Mouse (Mus musculus) spleen, postnatal 10 days (tissue): ENCODE results near the gene Krtap5-2.
"Not testable (repeated sequence)": the region's sequence is repeated elsewhere in the genome, so short reads cannot be mapped to it uniquely, and the experiment has no call there.

Source experiments
- DNase-seq, 2 experiments: peaks; one replicate each; pipeline ENCODE4 v3.0.0; 2021 to 2022; ENCODE audit warnings: low spot score in 2 of 2

The Krtap5-2 gene

DNA sequence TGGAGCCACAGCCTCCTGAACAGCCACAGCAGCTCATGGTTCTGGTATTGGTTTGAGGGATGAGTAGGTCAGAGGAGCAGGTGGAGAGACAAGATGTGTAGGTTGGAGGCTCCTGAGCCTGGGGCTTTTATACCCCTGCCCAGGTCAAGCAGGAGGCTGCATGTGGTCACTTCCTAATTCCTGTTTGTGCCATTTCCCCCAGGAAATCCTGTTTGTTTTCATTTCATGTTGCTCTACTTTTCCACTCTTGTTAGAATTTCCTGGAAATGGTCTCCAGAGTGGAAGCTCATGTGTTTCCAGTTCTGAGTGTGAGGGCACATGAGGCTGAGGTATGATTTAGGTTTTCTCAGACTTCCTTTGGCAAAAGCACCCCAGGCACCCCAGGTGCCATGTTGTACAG, at the start of gene Krtap5-2:
Gene Krtap5-2 (minus strand): TSS at position 101 of the 400 bp plus-strand sequence.
- DNase-seq: not testable (repeated sequence)

DNA sequence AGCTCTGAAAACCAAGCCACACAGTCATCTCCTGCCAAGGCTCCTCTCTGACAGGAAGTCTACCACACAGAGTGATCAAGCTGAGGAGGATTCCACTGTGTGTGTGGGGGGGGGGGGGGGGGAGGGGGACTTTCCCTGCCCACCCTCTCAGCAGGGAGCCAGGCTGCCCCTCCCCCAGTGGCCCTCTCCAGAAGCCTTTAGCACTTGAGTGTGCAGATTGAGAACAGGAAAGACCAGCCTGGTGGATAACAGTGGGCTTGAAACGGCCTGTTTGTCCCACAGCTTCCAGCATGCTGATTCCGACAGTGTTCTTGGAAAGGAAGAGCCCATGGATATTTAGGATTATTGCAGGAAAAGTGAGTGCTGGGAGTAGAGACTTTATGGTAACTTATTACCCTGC, 48.7 kb upstream of the Krtap5-2 start:
- DNase-seq: no peak

- DNase-seq: not testable (repeated sequence)
Observed at GRCm38 (mm10) chr7:142212136-142212535, 36.3 kb upstream of the Krtap5-2 start.

GRCm38 (mm10) chr7:142211559-142211958, 35.8 kb upstream of the Krtap5-2 start, which contains the start of gene Gm7579:
Gene Gm7579, plus strand, starts transcription at chr7:142211859.
- DNase-seq: no peak

DNA sequence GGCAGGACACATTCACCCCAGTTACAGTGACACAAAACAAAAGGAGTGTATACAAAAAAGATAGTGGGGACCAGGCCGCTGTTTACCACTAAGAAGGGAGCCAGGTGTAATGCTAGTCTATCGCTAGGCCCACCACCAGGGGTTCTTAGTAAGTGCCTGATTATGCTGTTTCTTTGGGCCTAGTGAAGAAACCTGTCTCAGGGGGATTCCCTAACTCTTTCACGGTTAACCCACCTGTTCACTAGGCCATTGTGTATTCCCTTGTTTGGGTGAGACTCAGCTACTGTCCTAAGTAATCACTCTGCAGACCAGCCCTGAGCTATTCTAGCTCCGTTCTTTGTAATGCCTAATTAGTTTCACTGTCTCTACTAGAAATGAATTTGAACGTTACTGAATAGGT, 31.1 kb upstream of the Krtap5-2 start:
- DNase-seq: not testable (repeated sequence)

GRCm38 (mm10) chr7:142205488-142205887, 29.7 kb upstream of the Krtap5-2 start:
- no peak for DNase-seq

DNA sequence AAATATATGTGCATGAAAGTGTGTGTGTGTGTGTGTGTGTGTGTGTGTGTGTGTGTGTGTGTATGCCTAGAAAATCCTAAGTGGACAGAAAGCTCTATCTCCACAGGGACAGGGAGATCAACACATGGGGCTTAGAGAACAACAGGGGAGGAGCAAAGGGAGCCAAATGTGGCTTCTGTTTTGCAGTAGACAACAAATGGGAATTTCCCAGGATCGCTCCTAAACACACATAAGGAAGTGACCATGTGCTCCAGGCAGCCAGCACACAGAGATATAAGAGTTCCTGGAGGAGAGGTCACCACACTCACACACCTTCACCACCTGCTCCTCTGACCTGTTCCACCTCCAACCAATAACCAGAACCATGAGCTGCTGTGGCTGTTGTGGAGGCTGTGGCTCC, 25.3 kb upstream of the Krtap5-2 start, which contains the start of gene Krtap5-3:
Gene Krtap5-3 (plus strand): TSS at position 301 of the 400 bp plus-strand sequence.
- DNase-seq: no peak

DNA sequence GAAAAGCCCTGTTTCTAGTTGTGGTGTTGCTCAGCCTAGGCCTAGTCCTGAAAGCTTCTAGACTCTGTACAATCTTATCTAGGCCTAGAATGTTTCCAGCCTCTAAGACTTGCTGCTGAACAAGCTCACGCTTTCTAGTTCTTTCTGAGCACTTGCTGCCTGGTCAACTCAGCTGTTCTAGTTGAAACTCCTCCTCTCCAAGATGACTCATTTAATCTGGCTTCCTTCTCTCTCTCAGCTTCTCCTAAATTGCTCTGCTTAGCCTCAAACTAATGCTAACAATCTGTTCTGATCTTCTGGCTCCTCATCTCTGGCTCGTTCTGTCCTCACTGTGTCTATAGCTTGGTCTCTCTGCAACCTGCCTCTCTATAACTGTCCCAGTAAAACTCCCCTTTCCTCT, 22.9 kb upstream of the Krtap5-2 start:
- no peak for DNase-seq

DNA sequence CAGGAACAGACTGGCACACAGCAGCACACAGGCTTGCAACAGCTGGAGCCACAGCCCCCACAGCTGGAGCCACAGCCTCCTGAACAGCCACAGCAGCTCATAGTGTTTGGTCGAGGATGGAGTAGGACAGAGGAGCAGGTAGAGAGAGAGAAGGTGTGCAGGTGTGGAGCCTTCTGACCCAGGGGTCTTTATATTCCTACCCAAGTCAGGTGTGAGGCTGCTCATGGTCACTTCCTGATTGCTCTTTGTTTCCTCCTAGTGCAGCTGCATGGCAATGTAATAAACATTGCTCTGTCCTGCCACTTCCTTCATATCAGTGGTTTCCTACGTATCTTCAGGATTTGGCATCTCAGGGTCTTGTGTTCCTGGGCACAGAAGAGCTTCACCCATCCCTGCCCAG, 14.5 kb upstream of the Krtap5-2 start, which contains the start of gene Gm10153:
Gene Gm10153 (minus strand): TSS at position 101 of the 400 bp plus-strand sequence.
- no peak for DNase-seq

- no peak for DNase-seq
Observed at GRCm38 (mm10) chr7:142188156-142188555, 12.4 kb upstream of the Krtap5-2 start.

DNA sequence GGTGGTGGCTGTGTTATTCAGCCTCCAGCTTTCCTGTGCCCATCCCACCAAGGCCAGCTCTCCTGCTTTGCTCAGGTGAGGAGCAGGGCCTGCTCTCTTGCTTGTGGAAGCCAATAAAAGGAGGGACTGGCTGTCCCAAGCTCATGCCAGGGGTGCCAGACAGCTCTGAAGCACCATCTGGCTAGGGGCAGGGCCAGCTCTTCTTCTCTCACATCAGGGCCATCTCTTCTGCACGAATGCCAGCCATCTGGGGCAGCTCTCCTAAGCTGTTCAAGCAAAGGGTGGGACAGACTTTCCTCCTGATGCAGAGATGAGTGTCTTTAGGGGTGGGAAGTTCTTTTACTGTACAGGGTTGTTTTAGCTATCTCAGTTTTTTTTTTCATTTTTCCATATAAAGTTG, 5.2 kb upstream of the Krtap5-2 start:
- no peak for DNase-seq

- DNase-seq: no peak
Observed at GRCm38 (mm10) chr7:142178685-142179084, 2.9 kb upstream of the Krtap5-2 start.

GRCm38 (mm10) chr7:142169836-142170235, 6.0 kb downstream of the Krtap5-2 start:
- no peak for DNase-seq

- DNase-seq: not testable (repeated sequence)
Observed at GRCm38 (mm10) chr7:142165639-142166038, 10.2 kb downstream of the Krtap5-2 start, which contains the start of gene Gm4553. Gene Gm4553, minus strand, starts transcription at chr7:142165739.

- DNase-seq: no peak
Observed at GRCm38 (mm10) chr7:142159366-142159765, 16.4 kb downstream of the Krtap5-2 start.

DNA sequence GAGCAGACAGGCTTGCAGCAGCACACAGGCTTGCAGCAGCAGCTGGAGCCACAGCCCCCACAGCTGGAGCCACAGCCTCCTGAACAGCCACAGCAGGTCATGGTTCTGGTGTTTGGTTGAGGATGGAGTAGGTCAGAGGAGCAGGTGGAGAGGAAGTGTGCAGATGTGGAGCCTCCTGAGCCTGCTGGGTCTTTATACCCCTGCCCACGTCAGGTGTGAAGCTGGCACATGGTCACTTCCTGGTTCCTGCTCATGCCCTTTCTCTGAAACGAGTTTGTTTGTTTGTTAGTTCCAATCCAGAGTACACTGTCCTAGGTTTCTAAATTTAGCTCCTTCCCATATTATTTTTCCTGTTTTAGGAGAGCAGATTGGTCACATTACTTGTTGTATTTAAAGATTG, 18.8 kb downstream of the Krtap5-2 start, which contains the start of gene Gm29735:
Gene Gm29735 (minus strand): TSS at position 101 of the 400 bp plus-strand sequence.
- not testable (repeated sequence) for DNase-seq

DNA sequence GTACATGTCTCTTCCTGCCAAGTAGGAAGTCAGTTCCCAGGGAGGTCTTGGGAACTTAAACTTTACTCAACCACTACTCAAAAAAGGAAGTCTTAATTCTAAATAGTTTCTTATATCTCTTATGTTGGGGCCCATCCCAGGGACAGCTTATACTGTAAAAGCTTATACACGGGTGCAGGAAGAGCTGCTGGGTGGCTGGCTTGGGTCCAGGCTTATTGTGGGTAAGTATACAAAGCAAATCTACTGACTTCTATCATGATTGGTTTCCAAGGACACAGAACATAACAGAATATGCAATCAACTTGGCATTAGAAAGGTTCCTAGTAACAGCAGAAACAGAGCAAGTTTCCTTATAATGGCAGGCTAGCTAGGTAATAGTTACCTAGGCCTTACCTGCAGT, 20.5 kb downstream of the Krtap5-2 start:
- DNase-seq: no peak

- no peak for DNase-seq
Observed at GRCm38 (mm10) chr7:142152191-142152590, 23.6 kb downstream of the Krtap5-2 start.

GRCm38 (mm10) chr7:142148633-142149032, 27.2 kb downstream of the Krtap5-2 start:
- no peak for DNase-seq

GRCm38 (mm10) chr7:142146033-142146432, 29.8 kb downstream of the Krtap5-2 start:
- peak in 1 of 2 experiments; percentile 42 for DNase-seq

- no peak for DNase-seq
Observed at GRCm38 (mm10) chr7:142145413-142145940, 30.3 kb downstream of the Krtap5-2 start.

DNA sequence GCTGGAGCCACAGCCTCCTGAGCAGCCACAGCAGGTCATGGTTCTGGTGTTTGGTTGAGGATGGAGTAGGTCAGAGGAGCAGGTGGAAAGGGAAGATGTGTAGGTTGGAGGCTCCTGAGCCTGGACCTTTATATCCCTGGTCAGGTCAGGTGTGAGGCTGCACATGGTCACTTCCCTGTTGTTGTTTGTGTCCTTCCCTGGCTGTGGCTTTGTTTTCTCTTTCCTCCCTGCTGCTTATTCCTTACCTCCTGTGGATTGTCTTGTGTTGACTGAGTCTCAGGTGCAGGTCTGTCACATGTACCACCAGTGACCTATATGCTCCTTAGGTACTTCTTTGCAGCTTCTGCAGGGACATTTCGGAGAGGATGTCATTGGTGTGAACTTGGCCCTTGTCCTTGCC, 31.3 kb downstream of the Krtap5-2 start, which contains the start of gene Gm45337:
Gene Gm45337 (minus strand): TSS at position 101 of the 400 bp plus-strand sequence.
- DNase-seq: no peak

GRCm38 (mm10) chr7:142143506-142144010, 32.2 kb downstream of the Krtap5-2 start:
- DNase-seq: not testable (repeated sequence)
